Mouse (Mus musculus) erythroblast, adult 5-6 weeks (primary cell): Measurements from ENCODE around the gene Rap2a. TPM values are rescaled to one million over a fixed set of nuclear protein-coding genes. Genes with fewer than 3 reads are reported as not detected.

Experiments used
- ATAC-seq: replicated peaks from 2 replicates; pipeline ENCODE4 v1.8.0; 2016; ENCODE audit warnings: moderate number of reproducible peaks, mild to moderate bottlenecking, moderate TSS enrichment, inconsistent platforms; ENCODE audit not compliant: poor library complexity, low FRiP score, severe bottlenecking
- total RNA-seq, 2 experiments: library from RNA; stranded (forward) in 1 of 2; stranded (reverse) in 1 of 2; fragments of 150-400 nt in 1 of 2; fragments of 200-764, 138-1000 nt in 1 of 2; gene quantifications; 2 replicates each; pipeline versions ENCODE4 v1.2.3 to v1.2.4; 2015 to 2017; ENCODE audit warnings: low replicate concordance in 2 of 2

Gene Rap2a
- total RNA-seq, 2 experiments from 2014 or later: 3.5 to 4.1 TPM

GRCm38 (mm10) chr14:120535446-120535845 lies 57.2 kb downstream of the Rap2a start:
- ATAC-seq: no peak

- no peak for ATAC-seq
Measured at GRCm38 (mm10) chr14:120535924-120536323, 57.7 kb downstream of the Rap2a start.

- ATAC-seq: no peak
Measured at GRCm38 (mm10) chr14:120539128-120539527, 60.9 kb downstream of the Rap2a start.

GRCm38 (mm10) chr14:120539626-120540025 lies 61.4 kb downstream of the Rap2a start:
- no peak for ATAC-seq

- no peak for ATAC-seq
Measured at GRCm38 (mm10) chr14:120542445-120542844, 64.2 kb downstream of the Rap2a start.

- no peak for ATAC-seq
Measured at GRCm38 (mm10) chr14:120542976-120543375, 64.7 kb downstream of the Rap2a start.

- no peak for ATAC-seq
Measured at GRCm38 (mm10) chr14:120543846-120544245, 65.6 kb downstream of the Rap2a start.

GRCm38 (mm10) chr14:120544495-120544894 lies 66.3 kb downstream of the Rap2a start:
- ATAC-seq: no peak

- no peak for ATAC-seq
Measured at GRCm38 (mm10) chr14:120544946-120545345, 66.7 kb downstream of the Rap2a start.

Other genes starting within 250 kb of the Rap2a start
- gene Mbnl2, start 202.8 kb upstream of the Rap2a start, total RNA-seq (2015; ENCODE audit: low replicate concordance): 36.8 and 45.3 TPM in 2 replicates
- 30.1 and 44.6 TPM in 2 replicates for gene Mbnl2, start 202.8 kb upstream of the Rap2a start, total RNA-seq (2017; ENCODE audit: low replicate concordance)